Mouse (Mus musculus): ENCODE measurements around the gene Igsf8.

Igsf8 gene

GRCm38 (mm10) chr1:172301180-172301579 lies 39.7 kb downstream of the Igsf8 start:
- in situ Hi-C loops (cut with MboI; ENCODE audit: low sequenced_read_pairs): no loop called here

GRCm38 (mm10) chr1:172302311-172302710 lies 40.9 kb downstream of the Igsf8 start:
- in situ Hi-C loops (cut with MboI; ENCODE audit: low sequenced_read_pairs): no loop called here

GRCm38 (mm10) chr1:172302851-172303250 lies 41.4 kb downstream of the Igsf8 start:
- in situ Hi-C loops (cut with MboI; ENCODE audit: low sequenced_read_pairs): no loop called here

- in situ Hi-C loops (cut with MboI; ENCODE audit: low sequenced_read_pairs): no loop called here
Observed at GRCm38 (mm10) chr1:172304443-172304842, 43.0 kb downstream of the Igsf8 start.

- in situ Hi-C loops (cut with MboI; ENCODE audit: low sequenced_read_pairs): no loop called here
Observed at GRCm38 (mm10) chr1:172305153-172305552, 43.7 kb downstream of the Igsf8 start.

GRCm38 (mm10) chr1:172305635-172306034 lies 44.2 kb downstream of the Igsf8 start:
- in situ Hi-C loops (cut with MboI; ENCODE audit: low sequenced_read_pairs): no loop called here

GRCm38 (mm10) chr1:172306196-172306595 lies 44.8 kb downstream of the Igsf8 start:
- in situ Hi-C loops (cut with MboI; ENCODE audit: low sequenced_read_pairs): no loop called here

GRCm38 (mm10) chr1:172306885-172307284 lies 45.4 kb downstream of the Igsf8 start:
- in situ Hi-C loops (cut with MboI; ENCODE audit: low sequenced_read_pairs): no loop called here

GRCm38 (mm10) chr1:172307936-172308335 lies 46.5 kb downstream of the Igsf8 start:
- in situ Hi-C loops (cut with MboI; ENCODE audit: low sequenced_read_pairs): no loop called here

GRCm38 (mm10) chr1:172308409-172308808 lies 47.0 kb downstream of the Igsf8 start:
- in situ Hi-C loops (cut with MboI; ENCODE audit: low sequenced_read_pairs): no loop called here

GRCm38 (mm10) chr1:172309699-172310398 lies 48.4 kb downstream of the Igsf8 start:
- in situ Hi-C loops (cut with MboI; ENCODE audit: low sequenced_read_pairs): no loop called here

GRCm38 (mm10) chr1:172311248-172311906 lies 49.9 kb downstream of the Igsf8 start:
- in situ Hi-C loops (cut with MboI; ENCODE audit: low sequenced_read_pairs): no loop called here

GRCm38 (mm10) chr1:172311921-172312767 lies 50.7 kb downstream of the Igsf8 start:
- in situ Hi-C loops (cut with MboI; ENCODE audit: low sequenced_read_pairs): no loop called here

- in situ Hi-C loops (cut with MboI; ENCODE audit: low sequenced_read_pairs): no loop called here
Observed at GRCm38 (mm10) chr1:172312768-172313561, 51.5 kb downstream of the Igsf8 start.

- in situ Hi-C loops (cut with MboI; ENCODE audit: low sequenced_read_pairs): no loop called here
Observed at GRCm38 (mm10) chr1:172313613-172314411, 52.4 kb downstream of the Igsf8 start.

GRCm38 (mm10) chr1:172314911-172315310 lies 53.5 kb downstream of the Igsf8 start:
- in situ Hi-C loops (cut with MboI; ENCODE audit: low sequenced_read_pairs): no loop called here

- in situ Hi-C loops (cut with MboI; ENCODE audit: low sequenced_read_pairs): no loop called here
Observed at GRCm38 (mm10) chr1:172317431-172317830, 56.0 kb downstream of the Igsf8 start.

- in situ Hi-C loops (cut with MboI; ENCODE audit: low sequenced_read_pairs): no loop called here
Observed at GRCm38 (mm10) chr1:172317946-172318345, 56.5 kb downstream of the Igsf8 start.

- in situ Hi-C loops (cut with MboI; ENCODE audit: low sequenced_read_pairs): no loop called here
Observed at GRCm38 (mm10) chr1:172318424-172319035, 57.1 kb downstream of the Igsf8 start.

- in situ Hi-C loops (cut with MboI; ENCODE audit: low sequenced_read_pairs): no loop called here
Observed at GRCm38 (mm10) chr1:172319346-172319745, 57.9 kb downstream of the Igsf8 start.
